Mouse (Mus musculus) fibroblast of lung, adult 2 months (primary cell): ENCODE data around the gene Amd2.

Experiments used
- DNase-seq: peaks from one replicate; pipeline ENCODE4 v3.0.0-alpha.2; 2011; ENCODE audit warnings: low read depth

The Amd2 gene

DNA sequence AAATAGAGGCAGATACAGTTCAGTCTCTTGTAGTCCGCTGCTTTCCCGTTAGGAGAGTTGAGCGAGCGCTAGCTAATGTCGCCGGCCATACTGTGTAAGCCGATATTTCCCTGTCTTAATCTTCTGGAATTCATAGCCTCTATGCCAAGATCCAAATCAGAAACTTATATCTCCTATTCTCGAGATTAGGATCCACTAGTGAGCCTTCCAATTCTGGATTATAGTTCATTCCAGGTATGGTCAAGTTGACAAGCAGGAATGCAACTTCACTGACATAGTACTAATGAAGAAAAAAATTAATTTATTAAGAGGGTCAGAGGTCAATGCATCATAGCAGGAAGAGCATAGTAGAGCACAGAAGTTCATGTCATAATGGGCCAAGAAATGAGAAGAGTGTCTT, at the start of gene Amd2:
TSS of gene Amd2 (minus strand) at position 101 of the 400 bp plus-strand sequence.
- DNase-seq: no peak

DNA sequence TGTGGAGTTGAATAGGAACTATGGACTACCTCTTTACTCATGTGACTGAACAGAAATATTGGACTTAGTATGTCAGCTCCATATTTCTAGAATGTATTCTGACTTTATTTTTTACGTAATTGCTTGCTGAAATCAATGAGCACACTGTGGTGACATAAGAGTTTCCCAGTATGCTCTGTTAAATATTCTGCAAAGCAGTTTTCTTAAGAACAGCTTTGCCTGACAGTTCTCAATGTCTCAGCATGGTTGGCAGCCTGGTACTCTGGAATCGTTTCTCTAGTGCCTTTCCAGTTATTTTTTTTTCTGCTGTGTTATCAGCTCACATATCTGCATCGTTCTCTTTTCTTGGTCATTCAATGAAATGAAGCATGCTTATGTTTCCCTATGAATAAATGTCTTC, 49.6 kb upstream of the Amd2 start:
- DNase-seq: no peak

DNA sequence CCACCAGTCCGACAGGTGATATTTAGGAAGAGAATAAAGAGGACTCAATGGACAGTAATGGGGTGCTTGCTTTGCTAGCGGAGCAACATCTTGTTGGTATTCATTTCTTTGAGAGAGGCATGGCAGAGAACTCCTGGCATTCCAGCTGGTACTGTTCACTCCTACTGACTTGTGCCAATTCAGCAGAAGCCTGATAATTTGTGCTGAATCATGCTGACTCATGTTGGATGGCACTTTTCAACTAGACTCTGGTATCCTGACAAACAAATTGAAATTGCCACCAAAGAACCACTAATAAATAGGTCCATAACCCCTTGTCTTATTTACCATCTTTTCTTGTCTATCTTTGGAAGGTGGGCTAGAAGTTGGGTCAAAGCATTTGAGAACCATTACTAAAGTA, 25.9 kb upstream of the Amd2 start:
- DNase-seq: no peak

DNA sequence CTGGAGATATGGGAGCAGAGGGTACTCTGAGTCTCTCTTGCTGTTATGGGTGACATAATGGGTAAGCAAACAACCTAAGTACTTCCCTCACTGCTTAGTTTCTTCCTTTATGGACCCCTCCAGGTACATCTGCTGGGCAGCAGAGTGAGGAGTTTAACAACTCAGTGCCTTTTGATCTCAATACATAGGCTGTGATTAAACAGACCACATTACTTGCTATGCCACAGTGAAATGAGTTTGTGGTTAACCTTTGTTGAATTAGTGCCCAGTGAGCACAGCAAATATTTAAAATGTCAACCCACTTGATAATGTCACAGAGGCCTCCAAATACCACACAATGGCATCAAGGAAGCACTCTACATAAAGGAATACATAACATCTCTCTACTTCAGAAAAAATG, 2.6 kb upstream of the Amd2 start:
- no peak for DNase-seq
